Mouse (Mus musculus): ENCODE results near the gene 4930452B06Rik.

GRCm38 (mm10) chr14:8686185-8686584, 20.1 kb upstream of the 4930452B06Rik start:
- no peak for TF ChIP-seq MAX (IDR thresholded peaks at IDR 0.05)
- no peak for TF ChIP-seq MYOD1 (IDR thresholded peaks at IDR 0.05; ENCODE audit: control insufficient read depth, insufficient read length, low read depth)
- no peak for TF ChIP-seq CTCF (IDR thresholded peaks at IDR 0.05; ENCODE audit: control insufficient read depth, insufficient read depth, insufficient read length)
- TF ChIP-seq USF1 (IDR thresholded peaks at IDR 0.05; ENCODE audit: low read depth), result no peak
- TF ChIP-seq CEBPB (IDR thresholded peaks at IDR 0.05; ENCODE audit: low read depth), result no peak
